Mouse (Mus musculus): ENCODE measurements at regions not wholly inside any gene's neighbourhood (a gene's known extent, or its start where the extent isn't known, plus 50 kb on each side); places are given as distances from the start of the nearest gene placed in this dataset.

DNA sequence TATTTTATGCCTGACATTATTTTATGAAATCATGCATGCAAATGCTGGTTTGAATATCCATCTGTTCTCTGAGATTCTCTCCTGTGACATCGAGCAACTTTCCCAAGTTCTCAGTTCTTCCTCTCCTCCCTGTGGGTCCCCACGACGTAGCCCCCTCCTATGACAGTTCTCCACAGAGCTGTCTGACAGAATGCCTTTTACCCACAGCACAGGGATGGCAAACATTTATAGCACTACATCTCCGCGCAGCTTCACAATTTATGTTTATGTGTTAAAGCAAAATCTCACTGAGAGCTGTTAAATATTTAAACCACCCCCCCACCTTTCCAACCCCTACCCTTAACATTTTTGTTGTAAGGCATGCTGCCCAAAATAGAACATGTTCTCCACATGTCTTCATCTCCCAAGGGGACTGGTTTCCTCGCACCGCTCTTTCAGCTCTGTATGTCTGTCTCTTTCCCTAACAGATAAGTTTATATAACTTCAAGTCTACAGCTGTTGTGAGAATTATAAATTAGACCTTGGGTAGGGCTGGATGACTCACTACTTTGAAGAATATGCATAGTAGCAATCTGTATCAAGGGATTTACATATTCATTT is 63.5 kb upstream of the Ndst3 start:
- TF ChIP-seq POLR2A (IDR thresholded peaks at IDR 0.05; ENCODE audit: low read depth, low read length) (no peak), CTCF (conservative IDR thresholded peaks at IDR 0.05 in 1 of 2, IDR thresholded peaks at IDR 0.05 in 1 of 2; ENCODE audit: low read depth in 2 of 2, low read length in 2 of 2) (no peak), E2F4 (IDR thresholded peaks at IDR 0.05; ENCODE audit: insufficient replicate concordance, low read depth, low read length) (no peak), RAD21 (IDR thresholded peaks at IDR 0.05; ENCODE audit: low read depth, low read length) (no peak), JUND (conservative IDR thresholded peaks at IDR 0.05; ENCODE audit: low read depth, low read length) (no peak), MAFK (IDR thresholded peaks at IDR 0.05; ENCODE audit: insufficient replicate concordance, low read length) (no peak), POLR2AphosphoS2 (IDR thresholded peaks at IDR 0.05; ENCODE audit: low read depth, low read length) (no peak), ZNF384 (IDR thresholded peaks at IDR 0.05; ENCODE audit: low read depth, low read length) (no peak)
